Mouse (Mus musculus) embryonic facial prominence, embryonic 10.5 days (tissue): ENCODE data around the gene Slc43a1. TPM values are rescaled to one million over a fixed set of nuclear protein-coding genes. Genes with fewer than 3 reads are reported as not detected.
"Not testable (repeated sequence)": the region's sequence is repeated elsewhere in the genome, so short reads cannot be mapped to it uniquely, and the experiment has no call there.

Source experiments
- DNase-seq: peaks from one replicate; pipeline ENCODE4 v3.0.0-alpha.2; 2017; ENCODE audit warnings: low spot score
- H3K27ac ChIP-seq: fragments of 300-500 bp; sonication (generic); replicated peaks from 2 replicates; pipeline ENCODE4 v1.5.1; 2016; ENCODE audit warnings: mild to moderate bottlenecking
- H3K27me3 ChIP-seq: fragments of 300-500 bp; sonication (generic); replicated peaks from 2 replicates; pipeline ENCODE4 v1.6.1; 2016; ENCODE audit warnings: low read depth, mild to moderate bottlenecking; ENCODE audit not compliant: poor library complexity, severe bottlenecking
- H3K36me3 ChIP-seq: fragments of 300-500 bp; sonication (generic); replicated peaks from 2 replicates; pipeline ENCODE4 v1.6.1; 2016; ENCODE audit warnings: mild to moderate bottlenecking, moderate library complexity
- H3K4me1 ChIP-seq: fragments of 300-500 bp; sonication (generic); 2 replicates; pipeline ENCODE4 v1.6.1; 2016
- H3K4me3 ChIP-seq: fragments of 300-500 bp; sonication (generic); 2 replicates; pipeline ENCODE4 v1.5.1; 2016; ENCODE audit warnings: mild to moderate bottlenecking, moderate library complexity
- H3K9me3 ChIP-seq: fragments of 300-500 bp; sonication (generic); 2 replicates; pipeline ENCODE4 v1.6.1; 2016; ENCODE audit warnings: mild to moderate bottlenecking
- WGBS: fragments of 180-500 bp; shearing (Covaris S2); methylation state at CpG from one replicate; pipeline ENCODE4 v1.1.7; 2016; 5-methylcytosine and 5-hydroxymethylcytosine counted together
- polyA plus RNA-seq: library from polyadenylated mRNA; unstranded; fragments of >200 nt; fragmentation: Nextera tagmentation; extraction: Ambion mirVana; gene quantifications from 2 replicates; pipeline ENCODE4 v1.2.1, GENCODE M21; 2016

Slc43a1 gene
- polyA plus RNA-seq, result 30.4 and 35.4 TPM in 2 replicates

DNA sequence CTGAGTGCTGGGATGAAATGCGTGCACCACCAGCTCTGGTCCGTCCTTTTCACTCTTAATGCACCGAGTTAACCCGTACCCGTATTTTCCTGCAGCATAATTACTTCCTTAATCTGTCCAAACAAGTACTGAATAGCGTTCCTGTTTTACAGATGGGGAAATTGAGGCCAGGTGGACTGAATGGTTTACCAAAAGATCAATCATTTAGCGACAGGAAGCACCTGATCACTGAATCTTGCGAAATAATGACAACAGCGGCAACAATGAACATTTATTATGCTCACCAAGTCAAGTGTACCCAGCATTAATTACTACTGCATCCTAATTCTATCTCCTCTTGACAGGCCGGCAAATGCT, at the start of gene Slc43a1:
Gene Slc43a1 (plus strand): TSS at position 258 of the 357 bp plus-strand sequence.
- Histone ChIP-seq H3K36me3 (no peaks in the 10 kb centered on the region), H3K4me1 (peaks cover 50% of the 10 kb centered on the region), H3K9me3 (no peaks in the 10 kb centered on the region), H3K27me3 (peaks cover 23% of the 10 kb centered on the region), H3K27ac (peak within 1 kb of the TSS; percentile 96), H3K4me3 (peak within 1 kb of the TSS; percentile 85)
- no peak for DNase-seq
- WGBS, result 12% methylated on average over 10 of the region's 10 CpGs

DNA sequence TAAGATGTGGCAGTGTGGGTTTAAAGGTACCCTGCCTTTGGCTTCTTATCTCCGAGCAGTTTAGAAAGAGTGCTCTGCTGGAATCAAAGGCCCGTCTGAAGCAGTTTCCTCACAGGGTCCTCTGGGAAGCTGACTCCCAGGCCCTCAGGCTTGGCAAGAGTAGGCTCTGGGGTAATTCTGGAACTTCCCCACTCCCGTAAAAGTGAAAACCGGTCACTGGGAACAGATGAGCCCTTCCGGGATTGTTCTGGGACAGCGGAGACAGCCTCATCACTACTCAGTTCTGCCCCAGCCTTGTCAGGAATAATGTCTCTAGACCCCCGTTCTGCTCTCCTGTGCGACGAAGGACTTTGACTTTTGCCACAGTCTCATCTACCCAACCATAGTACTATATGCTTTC, 48.2 kb upstream of the Slc43a1 start:
- Histone ChIP-seq H3K9me3 (peaks cover 8% of the 10 kb centered on the region; the same call in 1 of the 2 replicates), H3K27me3 (peaks cover 10% of the 10 kb centered on the region; the same call in 1 of the 2 replicates), H3K27ac (no peak overlapping the region), H3K36me3 (no peaks in the 10 kb centered on the region), H3K4me1 (peaks cover 13% of the 10 kb centered on the region; the same call in 1 of the 2 replicates), H3K4me3 (no peak overlapping the region)
- DNase-seq, result no peak
- WGBS, result 51% methylated on average over 9 of the region's 9 CpGs

DNA sequence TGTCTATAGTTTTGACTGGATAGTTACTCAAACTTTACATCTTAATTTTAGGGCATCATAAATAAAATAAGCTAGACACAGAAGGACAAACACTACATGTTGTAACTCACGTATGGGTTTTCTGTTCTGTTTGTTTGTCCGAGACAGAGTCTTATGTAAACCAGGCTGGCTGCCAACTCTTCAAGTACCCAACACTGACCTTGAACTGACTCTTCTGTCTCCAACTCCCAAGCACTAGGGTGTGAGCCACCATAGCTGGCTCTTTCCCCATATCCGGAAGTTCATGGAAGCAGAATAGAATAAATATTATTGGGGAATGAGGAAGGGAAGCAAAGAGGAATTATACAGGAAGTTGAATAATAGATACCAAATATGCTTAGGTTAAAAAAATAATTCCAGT, 46.1 kb upstream of the Slc43a1 start:
- no peak overlapping the region for H3K27ac ChIP-seq
- H3K9me3 ChIP-seq, result peaks cover 12% of the 10 kb centered on the region; the same call in 1 of the 2 replicates
- no peak overlapping the region for H3K4me3 ChIP-seq
- peaks cover 10% of the 10 kb centered on the region; the same call in 1 of the 2 replicates for H3K27me3 ChIP-seq
- 86% methylated on average over 3 of the region's 3 CpGs for WGBS
- peaks cover 13% of the 10 kb centered on the region; the same call in 1 of the 2 replicates for H3K4me1 ChIP-seq
- no peak for DNase-seq
- H3K36me3 ChIP-seq, result no peaks in the 10 kb centered on the region

DNA sequence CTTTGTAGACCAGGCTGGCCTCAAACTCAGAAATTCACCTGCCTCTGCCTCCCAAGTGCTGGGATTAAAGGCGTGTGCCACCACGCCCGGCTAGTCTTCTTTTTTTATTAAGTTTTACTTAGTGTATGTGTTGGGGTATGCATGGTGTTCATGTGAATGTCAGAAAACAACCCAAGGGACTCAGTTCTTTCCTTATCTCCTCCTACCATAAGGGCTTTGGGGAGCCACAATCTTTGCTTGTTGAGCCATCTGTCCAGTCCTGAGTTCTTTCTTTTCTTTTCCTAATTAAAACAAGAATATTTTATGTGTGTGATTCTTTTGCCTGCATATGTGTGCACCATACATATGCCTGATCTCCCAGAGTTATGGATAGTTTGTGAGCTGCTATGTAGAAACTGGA, 45.5 kb upstream of the Slc43a1 start:
- Histone ChIP-seq H3K36me3 (no peaks in the 10 kb centered on the region), H3K27ac (no peak overlapping the region), H3K9me3 (peaks cover 12% of the 10 kb centered on the region; the same call in 1 of the 2 replicates), H3K27me3 (peaks cover 10% of the 10 kb centered on the region; the same call in 1 of the 2 replicates), H3K4me3 (no peak overlapping the region), H3K4me1 (peaks cover 14% of the 10 kb centered on the region)
- DNase-seq, result no peak
- WGBS, result 86% methylated on average over 3 of the region's 3 CpGs

DNA sequence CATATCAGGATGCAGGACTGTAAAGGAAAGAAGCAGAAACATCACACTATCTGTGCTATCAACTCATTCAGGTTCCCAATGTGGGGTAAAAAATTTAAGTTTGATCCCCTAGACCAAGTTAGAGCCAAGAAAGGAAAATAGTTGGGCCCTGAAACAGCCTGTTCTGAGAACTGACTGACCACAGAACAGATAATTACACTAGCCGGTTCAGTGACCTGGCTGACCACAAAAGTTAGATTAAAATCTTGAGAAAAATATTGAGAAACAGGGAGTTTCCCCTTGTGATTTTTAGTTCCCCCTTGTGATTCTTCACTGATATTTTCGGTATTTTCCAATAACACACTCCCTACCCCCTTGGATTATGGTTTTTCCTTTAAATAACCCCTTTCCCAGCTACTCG, 44.8 kb upstream of the Slc43a1 start:
- Histone ChIP-seq H3K9me3 (peaks cover 12% of the 10 kb centered on the region; the same call in 1 of the 2 replicates), H3K4me1 (peaks cover 17% of the 10 kb centered on the region), H3K4me3 (no peak overlapping the region), H3K27me3 (peaks cover 10% of the 10 kb centered on the region; the same call in 1 of the 2 replicates), H3K27ac (no peak overlapping the region), H3K36me3 (no peaks in the 10 kb centered on the region)
- no peak for DNase-seq
- WGBS, result 87% methylated on average over 3 of the region's 3 CpGs

DNA sequence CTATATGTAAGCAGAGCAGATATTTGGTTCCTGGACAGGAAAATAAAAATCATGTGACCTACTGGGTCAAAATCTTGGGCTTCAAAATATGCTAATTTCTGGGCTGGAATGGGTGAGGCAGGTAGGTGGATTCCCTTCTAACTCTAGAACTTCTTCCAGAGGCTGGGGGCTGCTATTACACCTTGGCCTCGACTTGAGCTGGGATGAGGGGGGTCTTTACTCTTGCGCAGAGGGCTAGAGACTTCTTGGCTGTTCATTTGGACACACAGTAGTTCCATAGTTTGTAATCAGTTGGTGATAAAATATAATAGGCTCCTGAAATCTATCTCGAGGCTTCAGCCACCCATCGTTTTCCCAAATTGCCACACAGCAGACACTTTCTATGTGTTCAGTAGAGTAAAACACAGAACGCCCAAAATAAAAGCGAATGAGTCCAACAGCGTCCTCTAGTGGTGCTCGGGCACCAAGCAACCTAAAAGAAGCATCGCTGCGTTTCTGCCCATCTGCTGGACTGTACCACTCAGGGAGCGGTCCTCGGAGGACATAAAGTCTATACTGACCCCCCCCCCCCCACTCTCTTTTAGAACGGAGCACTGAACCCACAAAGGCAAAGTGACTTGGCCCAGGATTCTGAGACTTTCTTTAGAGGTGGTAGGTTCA, 40.7 kb upstream of the Slc43a1 start:
- H3K27ac ChIP-seq, result peak overlapping the region; percentile 78
- peaks cover 17% of the 10 kb centered on the region for H3K4me1 ChIP-seq
- DNase-seq, result peak; percentile 83
- no peaks in the 10 kb centered on the region for H3K27me3 ChIP-seq
- peaks cover 12% of the 10 kb centered on the region; the same call in 1 of the 2 replicates for H3K9me3 ChIP-seq
- WGBS, result 12% methylated on average over 13 of the region's 13 CpGs
- no peaks in the 10 kb centered on the region for H3K36me3 ChIP-seq
- peak overlapping the region; percentile 73 for H3K4me3 ChIP-seq

DNA sequence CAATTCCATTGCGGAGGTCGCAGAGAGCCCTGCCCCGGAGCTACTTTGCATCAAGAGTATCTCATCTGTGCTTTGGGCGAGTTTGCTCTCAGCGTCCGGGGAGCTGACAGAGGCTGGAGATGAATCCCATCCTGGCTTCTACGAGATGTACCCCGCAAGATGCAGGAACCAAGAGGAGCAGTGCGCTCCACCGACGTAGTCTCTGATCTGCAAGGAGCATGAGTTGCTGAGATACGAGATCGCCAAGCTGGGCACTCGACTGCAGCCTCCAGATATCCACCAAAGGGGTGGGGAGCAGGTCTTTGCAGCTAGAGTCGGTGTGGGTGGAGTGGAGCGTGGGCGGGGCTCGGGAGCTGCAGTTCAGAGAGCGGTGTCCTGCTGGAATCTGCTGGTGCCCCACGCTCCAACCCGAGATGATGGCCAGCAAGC, 40.1 kb upstream of the Slc43a1 start, which contains the start of gene Ube2l6:
Gene Ube2l6 (plus strand): TSS at position 336 of the 429 bp plus-strand sequence.
- H3K27me3 ChIP-seq, result no peaks in the 10 kb centered on the region
- peak within 1 kb of the TSS; percentile 73 for H3K4me3 ChIP-seq
- DNase-seq, result peak; percentile 74
- peaks cover 12% of the 10 kb centered on the region; the same call in 1 of the 2 replicates for H3K9me3 ChIP-seq
- peak within 1 kb of the TSS; percentile 78 for H3K27ac ChIP-seq
- no peaks in the 10 kb centered on the region for H3K36me3 ChIP-seq
- WGBS, result 1% methylated on average over 21 of the region's 21 CpGs
- H3K4me1 ChIP-seq, result peaks cover 17% of the 10 kb centered on the region

DNA sequence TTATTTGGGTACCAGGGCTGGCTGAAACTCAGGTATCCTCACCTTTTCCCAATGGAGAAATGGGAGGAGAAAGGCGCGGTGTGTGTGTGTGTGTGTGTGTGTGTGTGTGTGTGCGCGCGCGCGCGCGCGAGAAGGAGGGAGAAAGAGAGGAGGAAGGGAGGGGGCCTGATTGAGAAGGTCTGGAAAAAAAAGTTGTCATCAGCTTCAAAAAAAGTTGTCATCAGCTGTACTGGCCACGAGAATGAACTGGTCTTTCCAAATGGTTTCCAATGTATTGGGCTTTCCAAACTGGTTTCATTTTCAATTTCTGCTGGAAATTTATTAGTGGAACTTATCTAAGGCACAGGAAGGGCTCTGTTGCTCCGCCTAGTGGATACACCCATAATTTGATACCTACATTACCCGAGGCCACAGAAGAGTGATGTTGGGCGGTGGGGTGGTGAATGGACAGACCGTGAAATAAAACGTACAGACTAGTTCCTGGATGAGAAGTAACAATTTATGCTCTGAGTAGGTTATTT, 39.5 kb upstream of the Slc43a1 start:
- Histone ChIP-seq H3K9me3 (peaks cover 12% of the 10 kb centered on the region; the same call in 1 of the 2 replicates), H3K36me3 (no peaks in the 10 kb centered on the region), H3K27ac (peak overlapping the region; percentile 78), H3K4me1 (peaks cover 17% of the 10 kb centered on the region), H3K4me3 (peak overlapping the region; percentile 73), H3K27me3 (no peaks in the 10 kb centered on the region)
- WGBS, result under 1% methylated on average over 16 of the region's 16 CpGs
- peak; percentile 60 for DNase-seq

DNA sequence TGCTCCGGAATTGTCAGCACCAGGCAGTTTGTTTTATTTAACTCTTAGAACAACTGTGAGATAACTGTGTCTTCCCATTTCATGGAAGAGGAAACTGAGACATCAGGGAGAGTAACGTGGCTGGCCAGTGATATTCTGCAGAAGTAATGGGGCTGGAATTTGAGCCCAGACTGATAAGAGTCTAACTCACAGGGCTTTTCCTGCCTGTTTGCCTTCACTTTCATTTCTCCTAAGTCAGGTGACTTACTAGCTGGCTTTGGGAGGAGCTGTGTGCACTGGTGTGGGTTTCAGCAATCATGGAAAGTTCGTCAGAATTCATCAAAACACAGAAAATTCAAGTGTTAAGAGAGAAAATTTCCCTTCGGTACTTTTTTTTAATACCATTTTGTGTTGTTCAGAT, 38.3 kb upstream of the Slc43a1 start:
- Histone ChIP-seq H3K36me3 (no peaks in the 10 kb centered on the region), H3K4me3 (no peak overlapping the region), H3K9me3 (peaks cover 4% of the 10 kb centered on the region; the same call in 1 of the 2 replicates), H3K4me1 (peaks cover 17% of the 10 kb centered on the region), H3K27ac (no peak overlapping the region), H3K27me3 (no peaks in the 10 kb centered on the region)
- no peak for DNase-seq
- 82% methylated on average over 4 of the region's 4 CpGs for WGBS

DNA sequence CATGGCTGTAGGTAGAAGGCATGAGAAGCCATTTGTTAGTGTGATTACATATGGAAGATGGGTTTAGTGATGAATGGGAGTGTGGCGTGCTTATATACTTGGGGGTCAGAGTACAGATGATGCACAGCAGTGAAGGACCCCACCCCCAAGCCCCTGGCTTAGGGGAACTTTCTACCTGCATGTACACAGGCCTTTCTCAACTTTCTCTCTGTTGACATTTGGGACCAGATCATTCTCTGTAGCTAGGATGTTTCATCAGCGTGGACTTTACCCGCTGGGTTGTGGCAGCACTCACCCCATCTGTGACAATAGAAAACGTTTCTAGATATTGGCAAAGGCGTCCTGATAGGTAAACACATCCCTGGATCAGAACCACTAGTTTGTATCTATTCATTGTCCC, 37.4 kb upstream of the Slc43a1 start:
- H3K4me3 ChIP-seq, DNase-seq, H3K27me3 ChIP-seq, H3K27ac ChIP-seq, H3K9me3 ChIP-seq, H3K36me3 ChIP-seq: not testable (repeated sequence)
- 86% methylated on average over 5 of the region's 5 CpGs for WGBS
- peaks cover 17% of the 10 kb centered on the region for H3K4me1 ChIP-seq

DNA sequence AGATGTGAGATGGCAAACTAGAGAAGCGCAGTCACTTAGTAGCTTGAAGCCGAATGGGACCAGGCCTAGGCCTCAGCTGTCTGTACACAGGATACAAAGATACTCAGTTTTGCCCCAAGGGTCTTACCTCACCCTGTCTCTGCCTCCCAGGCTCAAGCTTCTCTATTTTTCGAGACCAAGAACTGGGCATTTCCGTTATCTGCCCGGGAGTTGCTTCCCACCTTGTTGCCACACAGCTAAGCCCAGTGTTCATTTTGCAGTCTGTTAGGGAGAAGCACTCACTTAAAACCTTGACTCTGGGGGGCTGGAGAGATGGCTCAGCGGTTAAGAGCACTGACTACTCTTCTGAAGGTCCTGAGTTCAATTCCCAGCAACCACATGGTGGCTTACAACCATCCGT, 34.7 kb upstream of the Slc43a1 start:
- Histone ChIP-seq H3K4me1 (0 out of 2 replicates have a peak, but pooled peaks cover 4% of the 10 kb centered on the region), H3K36me3 (no peaks in the 10 kb centered on the region), H3K27me3 (no peaks in the 10 kb centered on the region), H3K9me3 (no peaks in the 10 kb centered on the region), H3K4me3 (no peak overlapping the region), H3K27ac (no peak overlapping the region)
- no peak for DNase-seq
- WGBS, result 88% methylated on average over 7 of the region's 7 CpGs

DNA sequence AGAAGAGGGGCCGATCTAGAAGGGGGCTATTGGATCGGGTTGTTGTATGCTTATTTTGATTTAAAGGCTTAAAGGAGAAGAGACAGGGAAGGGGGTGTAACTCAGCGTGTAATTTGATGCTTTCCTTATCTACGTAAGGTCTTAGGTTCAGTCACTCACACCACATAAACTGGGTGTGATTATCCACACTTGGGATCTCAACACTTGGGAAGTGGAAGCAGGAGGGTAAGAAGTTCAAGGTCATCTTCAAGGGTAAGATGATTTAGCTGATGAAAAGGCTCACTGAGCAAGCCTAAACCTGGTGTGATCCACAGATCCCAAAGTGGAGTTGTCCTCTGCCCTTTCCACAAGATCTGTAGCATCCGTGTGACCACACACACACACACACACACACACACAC, 32.1 kb upstream of the Slc43a1 start:
- Histone ChIP-seq H3K4me3 (no peak overlapping the region), H3K9me3 (no peaks in the 10 kb centered on the region), H3K27me3 (no peaks in the 10 kb centered on the region), H3K27ac (no peak overlapping the region), H3K36me3 (no peaks in the 10 kb centered on the region), H3K4me1 (peaks cover 7% of the 10 kb centered on the region)
- WGBS, result 67% methylated on average over 5 of the region's 5 CpGs
- DNase-seq, result no peak

DNA sequence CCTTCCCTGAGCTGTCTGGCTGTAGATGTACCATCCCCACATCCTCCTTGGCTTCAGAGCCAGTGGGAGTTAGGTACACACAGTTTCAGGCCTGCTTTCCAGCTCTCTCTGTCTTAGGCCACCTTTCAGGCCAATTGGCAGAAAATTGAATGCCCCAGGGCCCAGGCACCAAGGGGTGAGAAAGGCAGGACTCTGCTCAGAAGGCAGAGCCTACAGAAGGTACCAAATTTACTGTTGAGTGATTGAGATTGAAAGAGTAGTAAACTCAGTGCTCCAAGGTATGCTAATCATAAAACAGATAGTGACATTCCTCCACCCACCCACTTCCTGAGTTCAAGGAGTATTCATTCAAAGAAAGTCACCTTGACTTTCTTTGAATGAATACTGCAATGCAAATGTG, 29.3 kb upstream of the Slc43a1 start:
- Histone ChIP-seq H3K9me3 (no peaks in the 10 kb centered on the region), H3K27me3 (no peaks in the 10 kb centered on the region), H3K4me1 (peaks cover 7% of the 10 kb centered on the region), H3K4me3 (no peak overlapping the region), H3K36me3 (no peaks in the 10 kb centered on the region), H3K27ac (no peak overlapping the region)
- DNase-seq, result no peak
